Mouse (Mus musculus) thymus, adult 2 months (tissue): ENCODE measurements around the gene Chid1.

Experiments used
- CTCF ChIP-seq: fragments of 200-500 bp; IDR thresholded peaks from 2 replicates; pipeline ENCODE4 v1.5.1; 2012; ENCODE audit warnings: mild to moderate bottlenecking, control low read depth, low read length, moderate library complexity, borderline replicate concordance; ENCODE audit not compliant: control insufficient read depth, poor library complexity, insufficient read depth; ENCODE audit errors: extremely low read depth
- POLR2A ChIP-seq: fragments of 200-500 bp; IDR thresholded peaks from 2 replicates; pipeline ENCODE4 v1.6.1; 2012; ENCODE audit warnings: mild to moderate bottlenecking, low read length, control low read depth, moderate library complexity; ENCODE audit not compliant: control insufficient read depth, poor library complexity, insufficient read depth; ENCODE audit errors: extremely low read depth

GRCm38 (mm10) chr7:141581323-141581722, 41.7 kb upstream of the Chid1 start:
- no peak for TF ChIP-seq POLR2A
- no peak for TF ChIP-seq CTCF
